Mouse (Mus musculus): ENCODE data around the gene Crbn. TPM values are rescaled to one million over a fixed set of nuclear protein-coding genes. Genes with fewer than 3 reads are reported as not detected.

The Crbn gene
- polyA plus RNA-seq, 1 experiment from 2014 or later = 58.5 TPM

- no peak overlapping the region for H3K4me3 ChIP-seq
- ATAC-seq (ENCODE audit: low FRiP score, low read depth) = no peak
- no peak overlapping the region for H3K27ac ChIP-seq
- no peaks in the 10 kb centered on the region for H3K9me3 ChIP-seq
- no peaks in the 10 kb centered on the region for H3K27me3 ChIP-seq (replicated peaks)
- H3K36me3 ChIP-seq = peaks cover 27% of the 10 kb centered on the region
- H3K9ac ChIP-seq = no peak overlapping the region
- peaks cover 10% of the 10 kb centered on the region for H3K4me1 ChIP-seq
- no peak overlapping the region for H3K4me2 ChIP-seq (replicated peaks)
- 93% methylated on average over 13 of the region's 13 CpGs for WGBS
Measured at GRCm38 (mm10) chr6:106794094-106794814, 5.6 kb downstream of the Crbn start.

GRCm38 (mm10) chr6:106793621-106794020 is 6.3 kb downstream of the Crbn start:
- no peak overlapping the region for H3K4me2 ChIP-seq (replicated peaks)
- H3K27me3 ChIP-seq (replicated peaks) = no peaks in the 10 kb centered on the region
- no peaks in the 10 kb centered on the region for H3K9me3 ChIP-seq
- ATAC-seq (ENCODE audit: low FRiP score, low read depth) = no peak
- H3K27ac ChIP-seq = no peak overlapping the region
- peaks cover 4% of the 10 kb centered on the region for H3K4me1 ChIP-seq
- WGBS = 94% methylated on average over 10 of the region's 10 CpGs
- H3K4me3 ChIP-seq = no peak overlapping the region
- no peak overlapping the region for H3K9ac ChIP-seq
- H3K36me3 ChIP-seq = peaks cover 30% of the 10 kb centered on the region

DNA sequence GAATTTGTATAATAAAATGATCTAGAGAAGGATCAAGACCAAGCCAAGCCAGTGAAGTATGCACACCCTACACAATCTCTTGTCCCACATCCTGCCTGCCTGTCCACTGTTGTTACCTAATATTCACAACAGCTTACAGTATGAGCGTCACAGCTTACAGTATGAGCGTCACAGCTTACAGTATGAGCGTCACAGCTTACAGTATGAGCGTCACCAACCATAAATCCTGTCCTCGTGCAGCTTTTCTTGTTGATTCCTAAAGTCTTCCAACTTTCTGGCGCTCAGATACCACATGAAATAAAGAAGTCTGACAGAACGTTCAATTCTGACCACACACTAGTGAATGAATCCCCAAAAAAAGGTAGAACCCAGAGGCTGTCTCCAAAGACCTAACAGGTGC is 6.8 kb downstream of the Crbn start:
- H3K4me3 ChIP-seq = no peak overlapping the region
- H3K27me3 ChIP-seq (replicated peaks) = no peaks in the 10 kb centered on the region
- no peak overlapping the region for H3K4me2 ChIP-seq (replicated peaks)
- H3K27ac ChIP-seq = no peak overlapping the region
- no peak for ATAC-seq (ENCODE audit: low FRiP score, low read depth)
- no peaks in the 10 kb centered on the region for H3K4me1 ChIP-seq
- WGBS = 92% methylated on average over 7 of the region's 7 CpGs
- no peak overlapping the region for H3K9ac ChIP-seq
- H3K36me3 ChIP-seq = peaks cover 34% of the 10 kb centered on the region
- H3K9me3 ChIP-seq = no peaks in the 10 kb centered on the region

DNA sequence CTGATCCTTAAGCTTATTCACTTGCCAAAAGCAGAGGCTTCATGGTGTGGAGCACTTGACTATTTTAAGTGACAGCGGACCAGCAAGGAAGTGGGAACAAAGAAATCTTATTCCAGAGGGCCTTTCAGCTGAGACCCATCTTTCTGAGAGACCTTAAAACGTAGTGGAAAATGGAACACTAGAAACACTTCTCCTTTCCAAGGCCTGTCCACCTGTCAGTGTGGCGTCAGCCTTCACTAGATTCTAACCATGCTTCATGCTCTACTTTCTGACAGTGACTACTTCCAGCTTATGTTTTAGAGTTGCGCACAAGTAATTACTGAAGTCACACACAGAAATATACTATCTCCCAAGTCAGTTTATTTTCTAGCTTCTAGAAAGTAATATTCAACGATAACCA is 7.4 kb downstream of the Crbn start:
- WGBS = 98% methylated on average over 5 of the region's 5 CpGs

DNA sequence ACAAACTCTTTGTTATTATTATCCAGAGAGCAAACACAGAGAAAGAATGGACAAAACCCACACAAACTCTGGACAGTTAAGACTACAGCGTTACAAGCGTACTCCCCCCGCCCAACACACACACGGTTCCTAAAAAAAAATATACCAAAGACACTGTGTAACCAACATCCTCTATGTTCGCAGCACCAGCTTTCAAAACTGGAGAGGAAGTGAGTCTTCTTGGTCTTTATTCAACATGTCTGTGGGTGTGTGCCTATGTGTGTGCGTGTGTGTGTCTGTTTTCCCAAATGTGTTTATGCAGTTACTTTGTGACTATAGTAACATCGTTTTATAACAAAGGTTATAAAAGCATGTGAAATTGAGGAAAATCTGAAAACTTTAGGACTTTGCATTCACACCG is 8.4 kb downstream of the Crbn start:
- Histone ChIP-seq H3K9me3 (no peaks in the 10 kb centered on the region), H3K4me3 (no peak overlapping the region), H3K27ac (no peak overlapping the region), H3K9ac (no peak overlapping the region), H3K27me3 (replicated peaks) (no peaks in the 10 kb centered on the region), H3K36me3 (peaks cover 34% of the 10 kb centered on the region), H3K4me1 (no peaks in the 10 kb centered on the region), H3K4me2 (replicated peaks) (no peak overlapping the region)
- ATAC-seq (ENCODE audit: low FRiP score, low read depth) = no peak
- WGBS = 94% methylated on average over 8 of the region's 8 CpGs

More for the DNA sequence above, 7.4 kb downstream of the Crbn start:
- H3K9me3 ChIP-seq = no peaks in the 10 kb centered on the region
- no peaks in the 10 kb centered on the region for H3K27me3 ChIP-seq (replicated peaks)
- no peak overlapping the region for H3K4me2 ChIP-seq (replicated peaks)
- no peak overlapping the region for H3K9ac ChIP-seq
- no peak overlapping the region for H3K4me3 ChIP-seq
- ATAC-seq (ENCODE audit: low FRiP score, low read depth) = no peak
- no peaks in the 10 kb centered on the region for H3K4me1 ChIP-seq
- peaks cover 34% of the 10 kb centered on the region for H3K36me3 ChIP-seq
- no peak overlapping the region for H3K27ac ChIP-seq

GRCm38 (mm10) chr6:106787138-106787537 is 12.7 kb downstream of the Crbn start:
- 93% methylated on average over 3 of the region's 3 CpGs for WGBS

GRCm38 (mm10) chr6:106770046-106770445 is 29.8 kb downstream of the Crbn start:
- Histone ChIP-seq H3K27me3 (replicated peaks) (no peaks in the 10 kb centered on the region), H3K9me3 (no peaks in the 10 kb centered on the region), H3K27ac (no peak overlapping the region), H3K36me3 (peaks cover 12% of the 10 kb centered on the region; the same call in 1 of the 2 replicates), H3K4me3 (peak overlapping the region; percentile 68), H3K4me2 (replicated peaks) (peak overlapping the region; percentile 95), H3K9ac (peak overlapping the region; percentile 42), H3K4me1 (peaks cover 11% of the 10 kb centered on the region)
- 58% methylated on average over 4 of the region's 4 CpGs for WGBS
- no peak for ATAC-seq (ENCODE audit: low FRiP score, low read depth)

More at GRCm38 (mm10) chr6:106787138-106787537, 12.7 kb downstream of the Crbn start:
- no peaks in the 10 kb centered on the region for H3K27me3 ChIP-seq (replicated peaks)
- no peak overlapping the region for H3K4me2 ChIP-seq (replicated peaks)
- no peak overlapping the region for H3K4me3 ChIP-seq
- ATAC-seq (ENCODE audit: low FRiP score, low read depth) = no peak
- H3K27ac ChIP-seq = no peak overlapping the region
- H3K36me3 ChIP-seq = peaks cover 21% of the 10 kb centered on the region
- H3K9me3 ChIP-seq = no peaks in the 10 kb centered on the region
- no peaks in the 10 kb centered on the region for H3K4me1 ChIP-seq
- H3K9ac ChIP-seq = no peak overlapping the region

- Histone ChIP-seq H3K36me3 (peaks cover 12% of the 10 kb centered on the region; the same call in 1 of the 2 replicates), H3K4me1 (peaks cover 11% of the 10 kb centered on the region), H3K9me3 (no peaks in the 10 kb centered on the region), H3K27ac (no peak overlapping the region), H3K27me3 (replicated peaks) (no peaks in the 10 kb centered on the region), H3K4me2 (replicated peaks) (peak overlapping the region; percentile 95), H3K9ac (peak overlapping the region; percentile 42), H3K4me3 (peak overlapping the region; percentile 68)
- 1% methylated on average over 33 of the region's 33 CpGs for WGBS
- peak; percentile 85 for ATAC-seq (ENCODE audit: low FRiP score, low read depth)
Measured at GRCm38 (mm10) chr6:106769290-106769866, 30.5 kb downstream of the Crbn start.

- H3K36me3 ChIP-seq = peaks cover 12% of the 10 kb centered on the region; the same call in 1 of the 2 replicates
- H3K27me3 ChIP-seq (replicated peaks) = no peaks in the 10 kb centered on the region
- H3K4me3 ChIP-seq = peak within 1 kb of the TSS; percentile 68
- H3K27ac ChIP-seq = no peak within 1 kb of the TSS
- whole genome bisulfite sequencing = 10% methylated on average over 35 of the region's 35 CpGs
- H3K9ac ChIP-seq = peak within 1 kb of the TSS; percentile 42
- peak; percentile 100 for ATAC-seq (ENCODE audit: low FRiP score, low read depth)
- H3K4me1 ChIP-seq = peaks cover 11% of the 10 kb centered on the region
- H3K9me3 ChIP-seq = no peaks in the 10 kb centered on the region
- H3K4me2 ChIP-seq (replicated peaks) = peak within 1 kb of the TSS; percentile 95
Measured at GRCm38 (mm10) chr6:106768640-106769289, 31.1 kb downstream of the Crbn start, which contains the start of gene Trnt1. Gene Trnt1, plus strand, starts transcription at chr6:106769120.

- Histone ChIP-seq H3K4me1 (peaks cover 11% of the 10 kb centered on the region), H3K36me3 (peaks cover 3% of the 10 kb centered on the region; the same call in 1 of the 2 replicates), H3K27me3 (replicated peaks) (no peaks in the 10 kb centered on the region), H3K4me2 (replicated peaks) (no peak overlapping the region), H3K9me3 (no peaks in the 10 kb centered on the region), H3K4me3 (no peak overlapping the region), H3K27ac (no peak overlapping the region), H3K9ac (no peak overlapping the region)
- 79% methylated on average over 4 of the region's 4 CpGs for WGBS
- ATAC-seq (ENCODE audit: low FRiP score, low read depth) = no peak
Measured at GRCm38 (mm10) chr6:106766774-106767173, 33.1 kb downstream of the Crbn start.

- Histone ChIP-seq H3K9ac (no peak overlapping the region), H3K4me3 (no peak overlapping the region), H3K9me3 (no peaks in the 10 kb centered on the region), H3K4me2 (replicated peaks) (no peak overlapping the region), H3K4me1 (peaks cover 11% of the 10 kb centered on the region), H3K27me3 (replicated peaks) (no peaks in the 10 kb centered on the region), H3K27ac (no peak overlapping the region), H3K36me3 (no peaks in the 10 kb centered on the region)
- no peak for ATAC-seq (ENCODE audit: low FRiP score, low read depth)
- 83% methylated on average over 1 of the region's 1 CpGs for WGBS
Measured at GRCm38 (mm10) chr6:106765892-106766291, 34.0 kb downstream of the Crbn start.

DNA sequence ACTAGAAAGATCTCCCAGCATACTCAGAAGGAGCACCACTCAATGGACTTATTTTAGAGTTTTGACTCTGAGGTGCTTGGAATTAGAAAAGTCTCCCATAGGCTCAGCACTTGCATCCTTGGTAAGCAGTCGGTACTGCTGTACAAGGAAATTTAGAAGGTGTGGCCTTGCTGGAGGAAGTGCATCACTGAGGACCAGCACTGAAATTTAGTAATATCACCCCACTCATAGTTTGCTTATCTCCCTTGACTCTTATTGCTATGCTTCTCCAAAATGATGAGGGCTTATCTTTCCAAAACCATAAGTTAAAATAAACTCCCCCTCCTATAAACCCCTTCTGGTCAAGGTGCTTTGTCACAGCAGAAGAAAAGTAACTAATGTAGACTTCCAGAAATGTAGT is 38.4 kb downstream of the Crbn start:
- H3K36me3 ChIP-seq = no peaks in the 10 kb centered on the region
- no peak overlapping the region for H3K4me2 ChIP-seq (replicated peaks)
- no peak overlapping the region for H3K27ac ChIP-seq
- no peak overlapping the region for H3K9ac ChIP-seq
- no peaks in the 10 kb centered on the region for H3K4me1 ChIP-seq
- no peaks in the 10 kb centered on the region for H3K27me3 ChIP-seq (replicated peaks)
- no peak for ATAC-seq (ENCODE audit: low FRiP score, low read depth)
- WGBS = 84% methylated on average over 1 of the region's 1 CpGs
- no peak overlapping the region for H3K4me3 ChIP-seq
- H3K9me3 ChIP-seq = no peaks in the 10 kb centered on the region

Data from neural tube, embryonic 12.5 days (tissue).